Mouse (Mus musculus): ENCODE measurements around the gene Nme3. TPM values are rescaled to one million over a fixed set of nuclear protein-coding genes. Genes with fewer than 3 reads are reported as not detected.
"Not testable (repeated sequence)": the region's sequence is repeated elsewhere in the genome, so short reads cannot be mapped to it uniquely, and the experiment has no call there.

The Nme3 gene
- polyA plus RNA-seq, 1 experiment from 2014 or later: 50.1 TPM

DNA sequence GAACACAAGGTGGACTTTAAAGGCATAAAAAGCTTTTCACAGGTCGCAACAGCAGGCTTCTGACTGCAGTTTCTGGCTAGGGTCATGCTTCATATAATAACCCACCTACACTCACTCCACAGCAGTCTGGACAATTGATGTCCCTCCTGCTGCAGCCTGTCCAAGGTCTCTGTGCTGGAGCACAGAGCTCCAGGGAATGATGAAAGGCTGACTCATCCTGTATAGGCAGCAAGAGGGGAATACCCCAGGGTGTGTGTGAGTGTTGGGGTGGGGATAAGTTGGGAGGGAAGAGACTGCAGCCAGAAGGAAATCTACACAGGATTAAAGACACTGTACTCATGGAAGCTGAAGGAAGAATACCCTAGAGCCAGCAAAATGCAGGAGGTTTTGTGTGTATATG is 33.2 kb downstream of the Nme3 start:
- no peak for DNase-seq (ENCODE audit: low spot score)
- Histone ChIP-seq H3K4me1 (peaks cover under 1% of the 10 kb centered on the region; the same call in 1 of the 2 replicates), H3K27me3 (replicated peaks; ENCODE audit: low read depth, poor library complexity, severe bottlenecking) (no peaks in the 10 kb centered on the region), H3K36me3 (replicated peaks) (peaks cover 78% of the 10 kb centered on the region), H3K9me3 (no peaks in the 10 kb centered on the region), H3K27ac (replicated peaks) (no peak overlapping the region), H3K4me3 (no peak overlapping the region)
- WGBS: 93% methylated on average over 1 of the region's 1 CpGs

DNA sequence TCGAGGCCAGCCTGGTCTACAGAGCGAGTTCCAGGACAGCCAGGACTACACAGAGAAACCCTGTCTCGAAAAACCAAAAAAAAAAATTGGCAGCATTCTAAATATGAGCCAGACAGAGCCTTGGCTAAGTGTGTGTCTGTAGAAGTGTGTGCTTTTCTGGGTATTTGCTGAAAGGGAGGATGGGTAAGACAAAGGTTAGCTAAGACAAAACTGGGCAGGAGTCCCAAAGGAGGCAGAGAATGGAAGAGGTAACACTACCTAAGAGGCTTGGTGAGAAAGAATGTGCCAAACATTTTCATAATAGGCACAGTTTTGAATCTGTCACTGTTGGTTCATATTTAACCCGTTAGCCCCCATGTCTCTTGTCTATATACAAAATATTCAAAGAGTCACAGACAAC is 36.1 kb downstream of the Nme3 start:
- Histone ChIP-seq H3K27me3 (replicated peaks; ENCODE audit: low read depth, poor library complexity, severe bottlenecking) (no peaks in the 10 kb centered on the region), H3K27ac (replicated peaks) (no peak overlapping the region), H3K4me1 (peaks cover 16% of the 10 kb centered on the region), H3K9me3 (no peaks in the 10 kb centered on the region), H3K36me3 (replicated peaks) (peaks cover 51% of the 10 kb centered on the region), H3K4me3 (no peak overlapping the region)
- WGBS: 91% methylated on average over 4 of the region's 4 CpGs
- no peak for DNase-seq (ENCODE audit: low spot score)

DNA sequence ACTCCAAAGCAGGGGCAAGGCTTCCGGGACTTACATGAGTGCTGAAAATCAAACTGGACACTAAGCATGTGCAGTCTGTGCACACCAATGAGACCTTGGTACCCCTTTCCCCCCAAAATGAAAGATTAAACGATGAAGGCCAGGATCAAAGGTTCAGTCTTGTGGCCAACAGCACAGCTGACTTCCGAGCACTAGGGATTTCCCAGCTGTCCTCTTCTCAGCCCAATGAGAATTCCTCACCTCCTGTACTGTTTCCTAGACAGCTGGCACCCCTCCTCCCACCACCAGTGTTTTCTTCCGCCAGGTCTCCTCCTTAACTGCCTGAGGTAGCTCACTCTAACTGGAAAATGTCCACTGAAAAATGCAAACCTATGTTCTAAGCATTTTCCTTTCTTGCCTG is 36.9 kb downstream of the Nme3 start:
- Histone ChIP-seq H3K27me3 (replicated peaks; ENCODE audit: low read depth, poor library complexity, severe bottlenecking) (no peaks in the 10 kb centered on the region), H3K4me3 (no peak overlapping the region), H3K27ac (replicated peaks) (no peak overlapping the region), H3K9me3 (no peaks in the 10 kb centered on the region), H3K4me1 (peaks cover 16% of the 10 kb centered on the region), H3K36me3 (replicated peaks) (peaks cover 44% of the 10 kb centered on the region)
- 88% methylated on average over 4 of the region's 4 CpGs for WGBS
- no peak for DNase-seq (ENCODE audit: low spot score)

DNA sequence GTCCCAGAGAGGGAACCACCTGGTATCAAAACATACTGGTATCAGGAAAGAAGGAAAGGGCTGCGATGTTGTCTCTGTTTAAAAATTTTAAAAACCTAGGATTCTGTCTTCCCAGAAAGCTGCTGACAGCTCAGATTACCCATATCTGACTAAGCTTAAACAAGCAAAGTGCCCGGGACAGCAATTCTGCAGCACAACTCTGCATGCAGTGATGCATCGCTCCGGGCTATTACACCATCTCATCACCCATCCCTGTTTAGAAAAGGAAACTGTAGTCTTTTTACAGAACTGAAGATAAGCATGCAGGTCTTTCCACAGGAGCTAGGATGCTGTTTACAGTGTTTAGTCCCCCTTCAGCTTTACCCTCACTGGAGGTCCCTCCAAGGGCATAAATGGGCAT is 38.6 kb downstream of the Nme3 start:
- H3K9me3 ChIP-seq: no peaks in the 10 kb centered on the region
- H3K4me3 ChIP-seq: peak overlapping the region; percentile 94
- peaks cover 32% of the 10 kb centered on the region for H3K36me3 ChIP-seq (replicated peaks)
- 86% methylated on average over 4 of the region's 4 CpGs for WGBS
- no peak for DNase-seq (ENCODE audit: low spot score)
- no peak overlapping the region for H3K27ac ChIP-seq (replicated peaks)
- H3K4me1 ChIP-seq: peaks cover 16% of the 10 kb centered on the region
- H3K27me3 ChIP-seq (replicated peaks; ENCODE audit: low read depth, poor library complexity, severe bottlenecking): no peaks in the 10 kb centered on the region

DNA sequence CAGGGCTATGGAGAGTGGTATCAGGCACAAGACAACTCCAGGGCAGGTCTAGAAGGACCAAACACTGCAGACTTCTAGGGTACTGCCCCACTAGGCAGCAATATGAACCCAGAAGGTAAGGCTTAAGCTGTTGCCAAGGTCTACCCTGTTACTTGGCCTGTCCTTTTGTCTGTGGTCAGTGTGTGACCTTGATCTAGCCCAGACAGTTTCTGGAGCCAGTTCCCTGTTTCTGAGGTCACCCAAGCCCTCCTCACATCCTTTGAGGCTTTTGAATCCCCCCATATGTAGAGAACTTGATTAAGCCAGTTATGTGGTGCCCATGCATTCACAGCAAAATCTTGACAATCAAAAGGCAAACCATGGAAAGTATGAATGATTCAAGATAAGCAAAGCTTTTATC is 39.4 kb downstream of the Nme3 start:
- Histone ChIP-seq H3K36me3 (replicated peaks) (peaks cover 32% of the 10 kb centered on the region), H3K4me3 (peak overlapping the region; percentile 94), H3K27ac (replicated peaks) (peak overlapping the region; percentile 90), H3K27me3 (replicated peaks; ENCODE audit: low read depth, poor library complexity, severe bottlenecking) (no peaks in the 10 kb centered on the region), H3K9me3 (no peaks in the 10 kb centered on the region), H3K4me1 (peaks cover 16% of the 10 kb centered on the region)
- no peak for DNase-seq (ENCODE audit: low spot score)

DNA sequence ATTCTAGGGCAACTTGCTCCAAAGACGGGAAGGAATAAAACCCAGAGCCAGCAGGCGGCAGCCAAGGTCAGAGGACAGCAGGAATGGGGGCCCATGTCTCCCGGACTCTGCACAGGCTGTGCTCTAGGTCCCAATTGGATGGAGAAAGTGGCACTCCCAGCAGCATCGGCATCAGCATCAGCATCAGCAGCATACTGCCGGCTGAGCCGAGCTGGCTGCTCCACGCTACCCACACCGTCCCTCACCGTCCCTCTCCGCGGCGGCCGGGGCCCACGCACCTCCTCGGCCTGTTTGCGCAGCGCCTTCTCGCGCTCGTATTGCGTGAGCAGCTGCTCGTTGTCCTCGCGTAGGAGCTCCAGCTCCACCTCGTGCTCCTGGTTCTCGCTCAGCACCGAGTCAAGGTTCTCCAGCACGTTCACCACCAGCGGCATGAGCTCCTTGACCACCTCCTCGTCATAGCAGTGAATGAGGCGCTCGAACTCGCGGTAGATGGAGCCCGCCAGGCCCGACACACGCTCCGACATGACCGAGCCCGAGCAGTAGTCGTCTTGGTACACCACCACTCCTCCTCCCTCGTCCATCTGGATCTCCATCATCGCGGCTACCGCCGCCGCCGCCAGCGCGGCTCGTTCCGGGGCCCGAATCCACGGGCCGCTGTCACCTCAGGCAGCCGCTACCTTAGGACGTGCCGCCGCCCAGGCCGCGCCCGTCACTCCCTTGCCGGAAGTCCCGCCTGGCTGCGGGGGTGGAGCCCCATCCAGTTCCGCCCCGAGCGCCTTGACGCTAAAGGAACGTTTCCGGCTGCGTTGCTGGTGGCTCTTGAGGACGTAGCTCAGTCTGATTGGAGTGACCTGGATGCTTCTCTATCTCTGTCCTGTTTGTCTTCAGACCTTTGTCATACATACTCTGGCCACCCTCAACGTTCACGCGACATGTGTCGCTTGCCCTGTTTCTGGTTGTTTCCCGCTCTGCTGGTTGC is 40.2 kb downstream of the Nme3 start, which contains the start of gene Mapk8ip3:
TSS of gene Mapk8ip3 (minus strand) at position 719 of the 979 bp plus-strand sequence.
- DNase-seq (ENCODE audit: low spot score): peak; percentile 95
- peak within 1 kb of the TSS; percentile 94 for H3K4me3 ChIP-seq
- no peaks in the 10 kb centered on the region for H3K9me3 ChIP-seq
- H3K27ac ChIP-seq (replicated peaks): peak within 1 kb of the TSS; percentile 90
- no peaks in the 10 kb centered on the region for H3K27me3 ChIP-seq (replicated peaks; ENCODE audit: low read depth, poor library complexity, severe bottlenecking)
- peaks cover 16% of the 10 kb centered on the region for H3K4me1 ChIP-seq
- peaks cover 33% of the 10 kb centered on the region for H3K36me3 ChIP-seq (replicated peaks)
- under 1% methylated on average over 78 of the region's 78 CpGs for WGBS

DNA sequence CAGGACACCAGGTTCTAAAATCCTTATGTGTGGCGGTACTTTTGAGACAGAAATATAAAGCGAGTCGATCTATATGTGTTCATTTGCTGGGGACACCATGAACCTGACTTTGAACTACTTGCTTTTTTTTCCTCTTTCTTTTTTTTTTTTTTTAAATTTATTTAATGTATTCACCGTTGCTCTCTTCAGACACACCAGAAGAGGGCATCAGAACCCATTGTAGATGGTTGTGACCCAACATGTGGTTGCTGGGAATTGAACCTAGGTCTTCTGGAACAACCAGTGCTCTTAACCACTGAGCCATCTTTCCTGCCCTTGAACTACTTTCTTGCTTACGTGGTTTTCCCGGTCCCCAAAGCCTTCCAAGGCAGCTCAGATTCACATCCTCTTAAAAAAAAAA is 41.0 kb downstream of the Nme3 start:
- Histone ChIP-seq H3K36me3 (replicated peaks) (peaks cover 33% of the 10 kb centered on the region), H3K27me3 (replicated peaks; ENCODE audit: low read depth, poor library complexity, severe bottlenecking) (no peaks in the 10 kb centered on the region), H3K27ac (replicated peaks) (peak overlapping the region; percentile 90), H3K4me1 (peaks cover 16% of the 10 kb centered on the region), H3K4me3 (peak overlapping the region; percentile 94), H3K9me3 (no peaks in the 10 kb centered on the region)
- 46% methylated on average over 6 of the region's 6 CpGs for WGBS
- no peak for DNase-seq (ENCODE audit: low spot score)

DNA sequence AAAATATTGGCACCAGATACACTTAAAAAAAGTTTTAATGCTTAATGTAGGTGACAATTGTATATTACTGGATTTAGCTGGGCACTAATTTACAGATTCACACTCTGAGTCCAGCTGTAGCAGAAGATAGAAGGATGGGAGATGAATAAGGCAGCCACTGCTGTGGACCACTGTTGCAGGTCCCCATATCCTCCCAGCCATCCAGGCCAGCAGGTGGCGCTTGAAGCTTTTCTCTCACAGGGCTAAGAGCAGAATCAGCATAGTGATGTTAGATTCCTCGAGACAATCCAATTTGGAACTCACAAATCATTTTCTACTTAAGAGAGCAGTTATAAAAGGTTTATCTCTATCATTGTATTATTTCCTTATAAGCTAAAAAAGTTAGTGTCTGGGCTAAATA is 46.2 kb downstream of the Nme3 start:
- H3K36me3 ChIP-seq (replicated peaks): peaks cover 64% of the 10 kb centered on the region
- H3K4me3 ChIP-seq; DNase-seq (ENCODE audit: low spot score); H3K4me1 ChIP-seq; H3K27me3 ChIP-seq (replicated peaks; ENCODE audit: low read depth, poor library complexity, severe bottlenecking); H3K9me3 ChIP-seq; H3K27ac ChIP-seq (replicated peaks): not testable (repeated sequence)
- WGBS: 34% methylated on average over 2 of the region's 2 CpGs

DNA sequence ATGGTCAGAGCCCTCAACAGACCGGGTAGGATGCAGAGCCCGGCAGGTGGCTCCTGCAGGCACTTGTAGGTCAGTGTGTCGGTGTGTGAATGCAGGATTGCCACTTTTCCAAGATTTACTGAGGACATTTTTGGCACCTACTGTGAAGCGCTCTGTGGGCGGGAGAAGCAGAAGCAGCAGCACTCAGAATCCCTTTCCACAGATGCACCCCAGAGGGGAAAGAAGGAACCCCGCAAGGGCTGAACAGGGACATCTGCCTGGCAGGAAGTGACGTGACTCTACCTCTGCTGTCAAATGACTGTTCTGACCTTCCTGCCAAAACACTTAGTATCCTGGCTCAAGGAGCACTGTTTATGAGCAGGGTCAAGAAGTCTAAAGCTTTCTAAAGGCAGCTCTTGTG is 46.7 kb downstream of the Nme3 start:
- Histone ChIP-seq H3K4me3 (no peak overlapping the region), H3K36me3 (replicated peaks) (peaks cover 70% of the 10 kb centered on the region)
- 91% methylated on average over 7 of the region's 7 CpGs for WGBS

DNA sequence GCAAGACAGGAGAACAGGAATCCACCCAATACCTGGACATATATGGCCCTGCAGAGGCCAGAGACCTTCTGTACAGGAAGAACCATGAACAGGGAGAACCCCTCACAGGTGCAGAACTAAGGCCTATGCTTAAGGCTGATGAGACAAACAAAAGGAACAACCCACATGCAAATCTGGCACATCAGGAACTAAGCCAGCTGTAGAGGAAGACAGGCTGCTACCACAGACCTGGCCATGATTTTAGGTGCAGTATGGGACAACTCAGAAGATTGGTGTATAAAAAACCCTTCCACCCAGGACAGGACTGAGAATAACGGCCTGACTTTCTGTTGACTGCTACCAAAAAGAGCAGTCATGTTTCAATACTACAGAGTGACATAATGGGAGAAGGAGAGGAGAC is 47.3 kb downstream of the Nme3 start:
- H3K4me1 ChIP-seq; H3K27me3 ChIP-seq (replicated peaks; ENCODE audit: low read depth, poor library complexity, severe bottlenecking); H3K27ac ChIP-seq (replicated peaks); H3K4me3 ChIP-seq; H3K9me3 ChIP-seq; DNase-seq (ENCODE audit: low spot score): not testable (repeated sequence)
- H3K36me3 ChIP-seq (replicated peaks): peaks cover 76% of the 10 kb centered on the region
- 96% methylated on average over 1 of the region's 1 CpGs for WGBS

More for the DNA sequence above, 46.7 kb downstream of the Nme3 start:
- H3K9me3 ChIP-seq: no peaks in the 10 kb centered on the region
- no peak overlapping the region for H3K27ac ChIP-seq (replicated peaks)
- H3K27me3 ChIP-seq (replicated peaks; ENCODE audit: low read depth, poor library complexity, severe bottlenecking): no peaks in the 10 kb centered on the region
- H3K4me1 ChIP-seq: no peaks in the 10 kb centered on the region
- no peak for DNase-seq (ENCODE audit: low spot score)

Other genes starting within 250 kb of the Nme3 start
- gene Slc9a3r2, start 246.2 kb upstream of the Nme3 start, polyA plus RNA-seq (2016; fragmentation: Nextera tagmentation; extraction: Ambion mirVana): 31.7 and 37.3 TPM in 2 replicates
- not detected in 2 replicates for gene Npw, start 238.0 kb upstream of the Nme3 start, polyA plus RNA-seq (2016; fragmentation: Nextera tagmentation; extraction: Ambion mirVana)
- 29.0 and 30.4 TPM in 2 replicates for gene Zfp598, start 226.8 kb upstream of the Nme3 start, polyA plus RNA-seq (2016; fragmentation: Nextera tagmentation; extraction: Ambion mirVana)
- 6.0 and 8.1 TPM in 2 replicates for gene Syngr3, start 206.5 kb upstream of the Nme3 start, polyA plus RNA-seq (2016; fragmentation: Nextera tagmentation; extraction: Ambion mirVana)
- 48.9 and 52.3 TPM in 2 replicates for gene Gfer, start 200.3 kb upstream of the Nme3 start, polyA plus RNA-seq (2016; fragmentation: Nextera tagmentation; extraction: Ambion mirVana)
- gene Noxo1, start 200.3 kb upstream of the Nme3 start, polyA plus RNA-seq (2016; fragmentation: Nextera tagmentation; extraction: Ambion mirVana): 0.72 and 1.9 TPM in 2 replicates
- gene Tbl3, start 188.8 kb upstream of the Nme3 start, polyA plus RNA-seq (2016; fragmentation: Nextera tagmentation; extraction: Ambion mirVana): 152 and 162 TPM in 2 replicates
- 0.13 and 0.29 TPM in 2 replicates for gene Rnf151, start 178.4 kb upstream of the Nme3 start, polyA plus RNA-seq (2016; fragmentation: Nextera tagmentation; extraction: Ambion mirVana)
- 1,693 and 1,819 TPM in 2 replicates for gene Rps2, start 178.4 kb upstream of the Nme3 start, polyA plus RNA-seq (2016; fragmentation: Nextera tagmentation; extraction: Ambion mirVana)
- gene Ndufb10, start 172.0 kb upstream of the Nme3 start, polyA plus RNA-seq (2016; fragmentation: Nextera tagmentation; extraction: Ambion mirVana): 193 and 199 TPM in 2 replicates
- gene Rpl3l, start 168.7 kb upstream of the Nme3 start, polyA plus RNA-seq (2016; fragmentation: Nextera tagmentation; extraction: Ambion mirVana): not detected in 2 replicates
- 21.6 and 24.6 TPM in 2 replicates for gene Msrb1, start 159.9 kb upstream of the Nme3 start, polyA plus RNA-seq (2016; fragmentation: Nextera tagmentation; extraction: Ambion mirVana)
- gene Hs3st6, start 143.5 kb upstream of the Nme3 start, polyA plus RNA-seq (2016; fragmentation: Nextera tagmentation; extraction: Ambion mirVana): 1.3 and 2.3 TPM in 2 replicates
- not detected in 2 replicates for gene Meiob, start 92.2 kb upstream of the Nme3 start, polyA plus RNA-seq (2016; fragmentation: Nextera tagmentation; extraction: Ambion mirVana)
- gene Hagh, start 56.4 kb upstream of the Nme3 start, polyA plus RNA-seq (2016; fragmentation: Nextera tagmentation; extraction: Ambion mirVana): 26.4 and 28.6 TPM in 2 replicates
- gene Fahd1, start 46.1 kb upstream of the Nme3 start, polyA plus RNA-seq (2016; fragmentation: Nextera tagmentation; extraction: Ambion mirVana): 16.7 and 17.4 TPM in 2 replicates
- gene Igfals, start 30.5 kb upstream of the Nme3 start, polyA plus RNA-seq (2016; fragmentation: Nextera tagmentation; extraction: Ambion mirVana): 0.49 and 1.2 TPM in 2 replicates
- 71.8 and 81.8 TPM in 2 replicates for gene Nubp2, start 10.2 kb upstream of the Nme3 start, polyA plus RNA-seq (2016; fragmentation: Nextera tagmentation; extraction: Ambion mirVana)
- 47.1 TPM in 2 replicates for gene Spsb3, start 9.9 kb upstream of the Nme3 start, polyA plus RNA-seq (2016; fragmentation: Nextera tagmentation; extraction: Ambion mirVana)
- gene Eme2, start 1.4 kb upstream of the Nme3 start, polyA plus RNA-seq (2016; fragmentation: Nextera tagmentation; extraction: Ambion mirVana): 30.6 and 33.6 TPM in 2 replicates
- 102 and 105 TPM in 2 replicates for gene Mrps34, start 1.4 kb upstream of the Nme3 start, polyA plus RNA-seq (2016; fragmentation: Nextera tagmentation; extraction: Ambion mirVana)
- gene Mapk8ip3, start 40.5 kb downstream of the Nme3 start, polyA plus RNA-seq (2016; fragmentation: Nextera tagmentation; extraction: Ambion mirVana): 40.8 and 40.9 TPM in 2 replicates
- 386 and 400 TPM in 2 replicates for gene Jpt2, start 64.2 kb downstream of the Nme3 start, polyA plus RNA-seq (2016; fragmentation: Nextera tagmentation; extraction: Ambion mirVana)
- 8.3 and 8.6 TPM in 2 replicates for gene Cramp1l, start 119.3 kb downstream of the Nme3 start, polyA plus RNA-seq (2016; fragmentation: Nextera tagmentation; extraction: Ambion mirVana)
- 31.5 and 31.6 TPM in 2 replicates for gene Ift140, start 119.6 kb downstream of the Nme3 start, polyA plus RNA-seq (2016; fragmentation: Nextera tagmentation; extraction: Ambion mirVana)
- 10.6 and 11.0 TPM in 2 replicates for gene Tmem204, start 187.1 kb downstream of the Nme3 start, polyA plus RNA-seq (2016; fragmentation: Nextera tagmentation; extraction: Ambion mirVana)
- 54.0 and 55.5 TPM in 2 replicates for gene Telo2, start 219.5 kb downstream of the Nme3 start, polyA plus RNA-seq (2016; fragmentation: Nextera tagmentation; extraction: Ambion mirVana)
- gene Ptx4, start 224.3 kb downstream of the Nme3 start, polyA plus RNA-seq (2016; fragmentation: Nextera tagmentation; extraction: Ambion mirVana): 0.09 and 0.14 TPM in 2 replicates
- gene Clcn7, start 236.9 kb downstream of the Nme3 start, polyA plus RNA-seq (2016; fragmentation: Nextera tagmentation; extraction: Ambion mirVana): 24.4 and 27.5 TPM in 2 replicates